Mouse (Mus musculus) ES-Bruce4 (cell line): ENCODE measurements around the gene Ptk7.

ENCODE experiments used
- CTCF ChIP-seq: IDR thresholded peaks from one replicate; pipeline ENCODE4 v1.8.1; 2011; ENCODE audit warnings: low read depth, low read length
- POLR2A ChIP-seq: IDR thresholded peaks from one replicate; pipeline ENCODE4 v1.8.1; 2011; ENCODE audit warnings: low read length; ENCODE audit not compliant: insufficient read depth

DNA sequence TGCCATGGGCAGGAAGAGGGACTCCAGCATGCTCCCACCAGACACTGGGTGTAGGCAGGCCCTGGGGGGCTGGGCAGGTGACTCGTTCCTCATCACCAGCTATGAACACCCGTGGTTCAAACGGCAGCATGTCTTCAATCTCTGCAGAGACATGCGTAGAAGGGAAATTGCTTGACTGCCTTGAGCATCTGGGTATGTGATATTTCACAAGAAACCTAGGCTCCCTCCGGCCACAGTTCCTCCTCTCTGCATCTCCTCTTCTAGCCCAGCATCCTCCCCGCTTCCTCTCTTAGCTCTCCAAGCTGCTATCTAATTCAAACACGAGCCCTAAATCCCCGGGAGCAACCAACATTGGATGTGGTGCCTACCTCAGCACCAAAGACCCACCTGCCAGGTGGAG lies 43.0 kb downstream of the Ptk7 start:
- no peak for TF ChIP-seq CTCF
- TF ChIP-seq POLR2A: no peak
